Comparison of ENCODE assay signal across 9 mouse cellular contexts in genomic region chr17:86437516-86438277, GRCm38 (mm10).
DNase-seq lines count a peak whose midpoint lies in the region; ATAC-seq and TF ChIP-seq lines count a peak whose summit lies in the region.
"Had no signal": no experiment of that assay in that cellular context is flagged by ENCODE, and none has a peak within 500 bp of the region (broad histone marks: within the 10 kb centered on the region; RNA-seq: fewer than 3 reads in every experiment).

No protein-coding gene starts in this region.

- H3K27me3 ChIP-seq in heart, postnatal 0 days (ENCODE audit: control insufficient read depth, insufficient read depth, low read length) = no peaks in the 10 kb centered on the region
- H3K27me3 ChIP-seq in forebrain, embryonic 13.5 days = no peaks in the 10 kb centered on the region

- peak overlapping the region; percentile 62 for H3K4me2 ChIP-seq in heart, postnatal 0 days (ENCODE audit: low read depth, low read length)
- H3K4me2 ChIP-seq in forebrain, embryonic 13.5 days = no peak overlapping the region

- peak overlapping the region; percentile 42; the same call in 1 of the 2 replicates for H3K9ac ChIP-seq in heart, postnatal 0 days (replicated peaks; ENCODE audit: low read depth, low read length)
- H3K9ac ChIP-seq in forebrain, embryonic 13.5 days = no peak overlapping the region

- 41% methylated on average over 20 of the region's 20 CpGs for WGBS in heart, postnatal 0 days
- WGBS in macrophage (ENCODE audit: missing documents) = 18% methylated on average over 20 of the region's 20 CpGs
- 79% methylated on average over 20 of the region's 20 CpGs for WGBS in forebrain, embryonic 13.5 days

- no peaks in the 10 kb centered on the region for H3K9me3 ChIP-seq in heart, postnatal 0 days (replicated peaks; ENCODE audit: control insufficient read depth, low read length)
- no peaks in the 10 kb centered on the region for H3K9me3 ChIP-seq in forebrain, embryonic 13.5 days (replicated peaks)

- H3K36me3 ChIP-seq in heart, postnatal 0 days (replicated peaks; ENCODE audit: control insufficient read depth, insufficient read depth, low read length) = no peaks in the 10 kb centered on the region
- H3K36me3 ChIP-seq in macrophage (ENCODE audit: inconsistent target) = no peaks in the 10 kb centered on the region
- no peaks in the 10 kb centered on the region for H3K36me3 ChIP-seq in forebrain, embryonic 13.5 days (ENCODE audit: poor library complexity, severe bottlenecking)

- intact Hi-C loops in gastrocnemius, adult 2 months (cut with DNase I) = no loop called here
- intact Hi-C loops in gastrocnemius, postnatal 14 days (cut with DNase I; ENCODE audit: low total_unique reads) = loop anchor here (2.0 kb wide), 1 partner anchor 41 kb away; no protein-coding TSS in a partner anchor

- H3K4me1 ChIP-seq in heart, postnatal 0 days (ENCODE audit: control insufficient read depth, insufficient read depth) = peaks cover 57% of the 10 kb centered on the region
- no peaks in the 10 kb centered on the region for H3K4me1 ChIP-seq in forebrain, embryonic 13.5 days

- H3K27ac ChIP-seq in gastrocnemius, adult 2 months = peak overlapping the region; percentile 87
- peak overlapping the region; percentile 94 for H3K27ac ChIP-seq in heart, postnatal 0 days (ENCODE audit: low read depth)
- H3K27ac ChIP-seq in macrophage = peak overlapping the region; percentile 34
- no peak overlapping the region for H3K27ac ChIP-seq in forebrain, embryonic 13.5 days

- no peaks in the 10 kb centered on the region for H3K79me2 ChIP-seq in macrophage (ENCODE audit: inconsistent target)

- peak overlapping the region; percentile 71 for H3K4me3 ChIP-seq in gastrocnemius, adult 2 months
- peak overlapping the region; percentile 26 for H3K4me3 ChIP-seq in heart, postnatal 0 days (ENCODE audit: low read depth, low read length)
- peak overlapping the region; percentile 26 for H3K4me3 ChIP-seq in macrophage (ENCODE audit: inconsistent target)
- no peak overlapping the region for H3K4me3 ChIP-seq in forebrain, embryonic 13.5 days
- H3K4me3 ChIP-seq: erythroblast, embryonic 14.5 days had no signal

- TF ChIP-seq CTCF in gastrocnemius, adult 2 months (IDR thresholded peaks at IDR 0.05) = no peak
- TF ChIP-seq CTCF in heart, postnatal 0 days (IDR thresholded peaks at IDR 0.05; ENCODE audit: low read depth) = no peak

- ATAC-seq in heart, postnatal 0 days (ENCODE audit: insufficient read depth, low read depth) = peak; percentile 87
- ATAC-seq in forebrain, embryonic 13.5 days = no peak

- DNase-seq in gastrocnemius, adult 2 months = peak; percentile 73
- DNase-seq in gastrocnemius, postnatal 14 days = no peak
- peak; percentile 54 for DNase-seq in cerebellum, adult 8-10 months
- peak; percentile 76 for DNase-seq in heart, postnatal 0 days (ENCODE audit: low spot score)
- peak; percentile 58 to 71 for DNase-seq in thymus, adult 18-20 months
- DNase-seq in kidney, postnatal 10 days = no peak

- 0 out of 2 replicates have a peak, but pooled peaks have one; percentile 5 for TF ChIP-seq EP300 in heart, postnatal 0 days (IDR thresholded peaks at IDR 0.05; ENCODE audit: low read depth)

Comparison
In these comparisons a context has a peak if more than half of its experiments do, and no peak if none do; other contexts are left out.
1. DNase-seq: peak in gastrocnemius, adult 2 months (single experiment), cerebellum, adult 8-10 months (single experiment), heart, postnatal 0 days (single experiment) and thymus, adult 18-20 months (2 of 2); none in gastrocnemius, postnatal 14 days (single experiment) and kidney, postnatal 10 days (single experiment).